Mouse (Mus musculus) C2C12 (cell line): ENCODE measurements around the gene Hmga2.

Experiments used
- CEBPB ChIP-seq: IDR thresholded peaks from one replicate; pipeline ENCODE4 v1.6.1; 2011; ENCODE audit warnings: low read depth, mild to moderate bottlenecking, control low read depth, moderate library complexity
- CTCF ChIP-seq: IDR thresholded peaks from one replicate; pipeline ENCODE4 v1.5.1; 2011; ENCODE audit not compliant: control insufficient read depth, insufficient read depth, insufficient read length
- MAX ChIP-seq: IDR thresholded peaks from one replicate; pipeline ENCODE4 v1.6.1; 2011; ENCODE audit warnings: mild to moderate bottlenecking, control low read depth
- USF1 ChIP-seq: IDR thresholded peaks from one replicate; pipeline ENCODE4 v1.6.1; 2011; ENCODE audit warnings: low read depth, mild to moderate bottlenecking, control low read depth, moderate library complexity

DNA sequence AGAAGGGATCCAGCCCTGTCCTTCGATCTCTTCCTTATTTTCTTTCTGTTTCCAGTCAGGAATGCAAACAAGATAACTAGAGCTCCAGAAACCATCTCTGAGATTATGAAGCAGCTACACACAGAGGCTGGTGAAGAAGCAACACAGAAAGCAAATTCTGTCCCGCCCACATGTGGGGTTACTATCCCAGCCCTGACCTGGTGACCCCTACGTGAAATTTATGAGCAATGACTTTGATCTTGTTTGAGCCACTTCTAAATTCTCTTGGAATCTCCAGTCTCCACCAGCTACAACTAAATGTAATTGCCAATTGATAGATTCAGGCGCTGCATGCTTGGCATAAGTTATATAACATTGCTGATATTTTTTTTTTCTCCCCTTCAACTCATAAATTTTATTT, 7.9 kb upstream of the Hmga2 start:
- TF ChIP-seq CTCF, result no peak
- no peak for TF ChIP-seq USF1
- no peak for TF ChIP-seq MAX
- TF ChIP-seq CEBPB, result no peak
